Mouse (Mus musculus): ENCODE data around the gene Ykt6.

DNA sequence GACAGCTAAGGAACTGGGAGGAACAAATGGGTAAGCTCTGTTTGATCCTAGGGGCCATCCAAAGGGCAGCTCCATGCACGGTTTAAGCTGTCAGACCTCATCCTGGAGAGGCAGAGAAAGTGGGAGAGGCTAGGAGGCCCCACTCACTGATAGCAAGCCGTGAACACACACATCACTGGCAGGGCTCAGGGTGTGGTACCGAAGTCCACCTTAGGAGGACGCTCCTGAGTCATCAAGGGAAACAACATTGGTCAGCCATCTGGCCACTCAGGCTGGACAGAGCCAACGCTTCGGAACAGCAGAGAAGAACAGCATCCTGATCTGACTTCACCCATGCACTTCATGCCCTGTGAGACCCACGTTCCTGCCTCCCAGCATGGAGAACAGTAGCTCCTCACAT lies 23.6 kb downstream of the Ykt6 start:
- TF ChIP-seq GATA1 (IDR thresholded peaks at IDR 0.05; ENCODE audit: borderline replicate concordance, low read length) (no peak), TAL1 (conservative IDR thresholded peaks at IDR 0.05; ENCODE audit: low read depth, low read length) (no peak), CTCF (IDR thresholded peaks at IDR 0.05; ENCODE audit: low read depth, low read length) (no peak)

All from G1E (cell line).